Mouse (Mus musculus) stomach, embryonic 15.5 days (tissue): Measurements from ENCODE around the gene Gm47985. TPM values are rescaled to one million over a fixed set of nuclear protein-coding genes. Genes with fewer than 3 reads are reported as not detected.
A peak's percentile ranks its signal among the peaks of the same experiment; 100 is the strongest.

Experiments used
- ATAC-seq: fragments of 200-750 bp; cut with Nextera tagmentation; 2 replicates; pipeline ENCODE4 v1.8.0; 2017; ENCODE audit warnings: low read depth, moderate number of reproducible peaks, moderate TSS enrichment; ENCODE audit not compliant: insufficient read depth, low FRiP score
- H3K27ac ChIP-seq: fragments of 300-500 bp; sonication (generic); 2 replicates; pipeline ENCODE4 v1.5.1; 2015; ENCODE audit warnings: mild to moderate bottlenecking, inconsistent platforms
- H3K27me3 ChIP-seq: fragments of 300-500 bp; sonication (generic); replicated peaks from 2 replicates; pipeline ENCODE4 v1.6.1; 2015; ENCODE audit warnings: inconsistent platforms
- H3K36me3 ChIP-seq: fragments of 300-500 bp; sonication (generic); 2 replicates; pipeline ENCODE4 v1.6.1; 2015; ENCODE audit warnings: inconsistent platforms
- H3K4me1 ChIP-seq: fragments of 300-500 bp; sonication (generic); 2 replicates; pipeline ENCODE4 v1.6.1; 2015; ENCODE audit warnings: inconsistent platforms
- H3K4me2 ChIP-seq: fragments of 300-500 bp; sonication (generic); 2 replicates; pipeline ENCODE4 v1.6.1; 2015; ENCODE audit warnings: mild to moderate bottlenecking, inconsistent platforms
- H3K4me3 ChIP-seq: fragments of 300-500 bp; sonication (generic); replicated peaks from 2 replicates; pipeline ENCODE4 v1.5.1; 2015; ENCODE audit warnings: inconsistent platforms
- H3K9ac ChIP-seq: fragments of 300-500 bp; sonication (generic); 2 replicates; pipeline ENCODE4 v1.6.1; 2015; ENCODE audit warnings: inconsistent platforms
- H3K9me3 ChIP-seq: fragments of 300-500 bp; sonication (generic); 2 replicates; pipeline ENCODE4 v1.6.1; 2016; ENCODE audit warnings: inconsistent platforms
- whole genome bisulfite sequencing: fragments of 180-500 bp; shearing (Covaris S2); methylation state at CpG from one replicate; pipeline ENCODE4 v1.1.7; 2015; 5-methylcytosine and 5-hydroxymethylcytosine counted together
- polyA plus RNA-seq: library from polyadenylated mRNA; unstranded; fragments of >200 nt; fragmentation: Nextera tagmentation; extraction: Ambion mirVana; gene quantifications from 2 replicates; pipeline ENCODE4 v1.2.1, GENCODE M21; 2015

Gene Gm47985
- polyA plus RNA-seq, 1 experiment from 2014 or later = 0.17 TPM

GRCm38 (mm10) chr1:151157963-151158856 is 24.1 kb upstream of the Gm47985 start:
- 72% methylated on average over 9 of the region's 9 CpGs for WGBS

DNA sequence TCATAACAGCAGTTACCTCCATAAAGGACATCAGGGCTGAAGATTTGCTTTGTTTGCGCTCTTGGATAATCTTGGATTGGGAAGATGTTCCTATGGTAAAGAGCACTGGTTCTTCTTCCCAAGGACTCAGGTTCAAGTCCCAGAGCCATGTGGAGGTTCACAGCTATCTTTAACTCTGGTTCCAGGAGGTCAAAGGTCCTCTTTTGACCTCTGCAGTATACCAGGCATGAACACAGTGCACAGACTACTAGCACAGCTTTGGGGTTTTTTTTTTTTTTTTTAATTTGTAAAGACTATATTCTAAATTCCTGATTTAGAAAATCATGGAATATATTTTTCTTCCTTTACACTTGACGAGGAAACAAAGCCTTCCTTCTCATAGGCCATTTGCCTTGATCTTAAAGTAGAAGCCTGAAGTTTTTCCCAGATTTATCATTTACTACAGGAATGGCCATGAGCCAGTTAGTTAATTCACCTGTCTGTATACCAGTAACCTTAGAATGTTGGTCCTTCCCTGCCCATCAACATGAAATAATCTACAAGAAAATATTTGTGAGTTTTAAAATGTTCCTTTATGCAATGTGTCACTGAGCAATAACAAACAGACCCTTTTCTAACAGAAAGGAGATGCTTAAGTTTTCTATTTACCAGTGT is 23.4 kb upstream of the Gm47985 start:
- H3K4me2 ChIP-seq = no peak overlapping the region
- no peak overlapping the region for H3K27ac ChIP-seq
- no peak overlapping the region for H3K4me3 ChIP-seq
- no peak for ATAC-seq
- 81% methylated on average over 2 of the region's 2 CpGs for WGBS
- H3K36me3 ChIP-seq = no peaks in the 10 kb centered on the region
- H3K9ac ChIP-seq = no peak overlapping the region
- H3K9me3 ChIP-seq = no peaks in the 10 kb centered on the region
- no peaks in the 10 kb centered on the region for H3K4me1 ChIP-seq
- no peaks in the 10 kb centered on the region for H3K27me3 ChIP-seq

More at GRCm38 (mm10) chr1:151157963-151158856, 24.1 kb upstream of the Gm47985 start:
- Histone ChIP-seq H3K4me3 (no peak overlapping the region), H3K36me3 (no peaks in the 10 kb centered on the region), H3K27me3 (no peaks in the 10 kb centered on the region), H3K9ac (no peak overlapping the region), H3K27ac (no peak overlapping the region), H3K4me1 (no peaks in the 10 kb centered on the region), H3K4me2 (no peak overlapping the region), H3K9me3 (no peaks in the 10 kb centered on the region)
- no peak for ATAC-seq

GRCm38 (mm10) chr1:151166031-151166430 is 16.3 kb upstream of the Gm47985 start:
- Histone ChIP-seq H3K4me2 (no peak overlapping the region), H3K36me3 (no peaks in the 10 kb centered on the region), H3K4me3 (no peak overlapping the region), H3K4me1 (no peaks in the 10 kb centered on the region), H3K27ac (no peak overlapping the region), H3K9ac (no peak overlapping the region), H3K27me3 (no peaks in the 10 kb centered on the region), H3K9me3 (no peaks in the 10 kb centered on the region)
- WGBS = 38% methylated on average over 8 of the region's 8 CpGs
- peak; percentile 64; the same call in 1 of the 2 replicates for ATAC-seq

DNA sequence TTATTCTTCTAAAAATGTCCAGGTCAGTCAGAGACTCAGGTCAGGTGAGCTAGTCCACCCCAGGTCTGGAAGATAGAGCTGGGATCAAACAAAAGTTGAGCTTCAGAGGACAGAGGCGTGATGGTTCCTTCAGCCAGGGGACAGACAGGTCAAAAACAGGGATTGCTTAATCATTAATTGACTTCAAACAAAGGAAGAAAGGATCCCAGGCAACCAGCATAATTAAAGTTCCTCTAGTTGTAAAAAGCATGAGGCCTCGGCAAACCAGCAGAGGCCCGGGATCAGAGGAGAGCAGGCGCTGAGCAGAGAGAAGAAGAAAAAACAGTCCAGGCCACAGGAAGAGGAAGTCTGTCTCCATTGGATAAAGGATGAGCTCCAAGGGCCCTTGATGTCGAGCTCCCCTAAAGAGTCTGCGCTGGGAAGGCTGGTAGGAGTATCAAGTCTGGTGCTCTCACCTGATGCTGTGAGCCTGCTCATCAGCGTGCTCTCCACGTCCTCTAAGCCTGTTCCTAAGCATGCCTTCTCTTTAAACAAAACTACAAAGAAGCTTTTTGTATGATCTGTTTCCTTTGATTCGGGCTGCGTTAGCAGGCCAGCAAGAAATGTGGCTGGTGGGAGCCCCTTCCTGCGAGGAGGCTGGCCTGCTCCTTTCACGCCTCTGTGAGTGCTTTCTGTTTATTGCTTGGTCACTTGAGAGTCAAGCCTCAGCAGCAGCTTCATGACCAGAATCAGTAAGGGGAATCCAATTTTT is 14.9 kb upstream of the Gm47985 start:
- ATAC-seq = peak; percentile 15; the same call in 1 of the 2 replicates
- no peak overlapping the region for H3K9ac ChIP-seq

DNA sequence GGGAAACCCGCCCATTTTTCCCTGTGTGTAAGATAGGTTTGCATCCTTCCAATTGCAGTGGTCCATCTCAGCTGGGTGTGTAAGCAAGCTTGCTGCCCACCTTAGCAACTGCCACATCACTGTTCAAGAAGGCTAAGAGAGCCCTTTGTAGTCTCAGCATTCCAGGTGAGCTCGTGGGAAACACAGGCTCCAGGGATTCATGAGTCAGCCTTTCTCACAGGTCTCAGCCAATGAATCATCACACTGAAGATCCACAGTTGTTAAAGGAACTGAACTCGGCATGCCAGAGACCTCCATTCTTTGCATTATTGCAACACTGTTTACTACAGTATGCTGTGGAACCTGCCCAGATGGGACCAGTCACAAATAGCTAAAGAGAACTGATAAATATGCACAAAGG is 13.7 kb upstream of the Gm47985 start:
- H3K4me1 ChIP-seq = no peaks in the 10 kb centered on the region
- H3K4me3 ChIP-seq = no peak overlapping the region
- no peaks in the 10 kb centered on the region for H3K36me3 ChIP-seq
- no peaks in the 10 kb centered on the region for H3K27me3 ChIP-seq
- H3K9ac ChIP-seq = no peak overlapping the region
- no peak overlapping the region for H3K4me2 ChIP-seq
- H3K9me3 ChIP-seq = no peaks in the 10 kb centered on the region
- no peak overlapping the region for H3K27ac ChIP-seq
- WGBS = 66% methylated on average over 3 of the region's 3 CpGs
- 0 out of 2 replicates have a peak, but pooled peaks have one; percentile 29 for ATAC-seq

More for the DNA sequence above, 14.9 kb upstream of the Gm47985 start:
- 27% methylated on average over 12 of the region's 12 CpGs for WGBS
- H3K27me3 ChIP-seq = no peaks in the 10 kb centered on the region
- no peaks in the 10 kb centered on the region for H3K36me3 ChIP-seq
- H3K4me1 ChIP-seq = no peaks in the 10 kb centered on the region
- H3K9me3 ChIP-seq = no peaks in the 10 kb centered on the region
- H3K4me3 ChIP-seq = no peak overlapping the region
- no peak overlapping the region; the same call in 1 of the 2 replicates for H3K27ac ChIP-seq
- no peak overlapping the region for H3K4me2 ChIP-seq

DNA sequence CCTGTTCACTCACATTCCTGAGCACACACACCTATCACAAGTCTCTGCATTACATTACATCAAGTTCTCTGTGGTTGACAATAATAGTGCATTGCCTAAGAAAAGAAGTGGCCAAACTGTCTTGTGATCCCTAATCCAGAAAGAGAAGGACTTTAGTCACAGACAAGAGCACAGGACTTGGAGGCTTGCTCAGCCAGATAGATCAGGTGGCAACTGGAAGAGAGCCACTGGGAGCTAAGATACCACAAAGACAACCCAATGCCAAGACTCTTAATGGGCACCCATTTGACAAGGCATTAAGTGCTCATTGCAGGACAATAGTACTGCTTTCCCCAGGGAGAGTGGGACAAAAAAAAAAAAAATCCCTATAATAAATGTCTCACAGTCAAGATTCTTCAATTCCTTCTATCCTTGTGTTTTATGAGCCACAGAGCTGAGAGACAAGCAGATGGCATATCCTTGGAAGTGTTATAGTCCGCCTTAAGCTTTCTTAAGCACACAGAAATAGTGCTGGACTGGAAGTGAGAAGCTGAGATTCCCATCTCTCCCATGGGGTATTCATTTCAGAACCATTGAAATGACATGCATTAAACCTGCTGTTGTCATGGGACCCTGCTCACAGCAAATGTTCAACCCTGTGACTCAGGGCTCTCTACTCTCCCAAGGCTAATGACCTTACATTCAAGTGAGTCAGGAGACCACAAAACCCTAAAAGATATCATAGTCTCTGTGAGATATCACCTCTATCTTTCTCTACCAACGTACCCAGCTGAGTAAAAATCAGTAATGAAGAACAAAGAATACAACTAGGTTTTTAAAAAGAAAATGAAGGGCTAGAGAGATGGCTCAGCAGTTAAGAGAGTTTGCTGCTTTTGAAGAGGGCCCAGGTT is 10.5 kb upstream of the Gm47985 start:
- Histone ChIP-seq H3K36me3 (no peaks in the 10 kb centered on the region), H3K9ac (no peak overlapping the region), H3K4me3 (no peak overlapping the region), H3K27ac (no peak overlapping the region), H3K9me3 (no peaks in the 10 kb centered on the region), H3K4me1 (no peaks in the 10 kb centered on the region), H3K4me2 (no peak overlapping the region), H3K27me3 (no peaks in the 10 kb centered on the region)
- no peak for ATAC-seq
- WGBS = 78% methylated on average over 2 of the region's 2 CpGs

DNA sequence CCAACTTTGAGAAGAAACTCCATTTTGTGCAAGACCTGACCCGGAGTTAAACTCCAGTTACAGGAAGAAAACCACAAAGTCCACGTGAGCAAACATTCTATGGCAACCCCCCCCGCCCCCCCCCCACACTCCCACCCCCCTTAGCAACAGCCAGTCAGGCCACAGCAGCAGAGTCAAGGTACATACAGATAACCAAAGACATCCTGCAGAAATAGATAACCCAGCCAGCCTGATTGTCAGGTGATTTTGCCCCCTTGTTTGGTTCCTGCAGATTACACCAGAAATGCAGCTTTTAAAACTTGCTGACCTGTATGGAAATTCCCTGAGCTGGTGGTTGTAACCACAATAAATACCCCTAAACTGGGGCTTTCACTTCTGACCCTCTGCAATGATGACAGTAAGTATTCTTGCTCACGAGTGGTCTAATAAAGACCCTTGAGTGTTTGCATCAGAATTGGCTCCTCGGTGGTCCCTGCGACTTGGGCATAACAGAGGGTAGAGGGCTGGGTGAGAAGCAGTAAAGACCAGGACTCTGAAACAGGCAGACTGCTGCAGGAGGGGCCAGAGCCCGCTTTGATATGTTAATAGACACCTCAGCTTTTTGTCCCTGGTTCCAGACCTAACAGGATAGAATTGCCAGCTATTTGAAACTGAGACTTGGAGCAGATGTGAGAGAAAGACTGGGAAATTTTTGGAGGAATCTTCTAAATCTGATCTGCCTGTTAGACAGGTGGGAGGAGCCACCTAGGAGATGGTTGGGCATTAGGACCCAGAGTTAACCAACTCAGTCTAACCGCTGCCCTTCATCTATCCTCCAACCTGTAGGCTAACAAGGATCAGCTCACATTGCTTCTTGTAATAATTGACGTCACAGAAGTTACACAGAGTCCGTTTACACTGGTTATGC is 5.1 kb upstream of the Gm47985 start:
- WGBS = 10% methylated on average over 10 of the region's 10 CpGs
- peak overlapping the region; percentile 20; the same call in 1 of the 2 replicates for H3K4me3 ChIP-seq
- peak; percentile 91 for ATAC-seq
- H3K27me3 ChIP-seq = no peaks in the 10 kb centered on the region
- peak overlapping the region; percentile 47 for H3K4me2 ChIP-seq
- no peaks in the 10 kb centered on the region for H3K9me3 ChIP-seq
- H3K4me1 ChIP-seq = no peaks in the 10 kb centered on the region
- H3K9ac ChIP-seq = no peak overlapping the region
- H3K36me3 ChIP-seq = no peaks in the 10 kb centered on the region
- H3K27ac ChIP-seq = no peak overlapping the region

- ATAC-seq = no peak
- WGBS = 14% methylated on average over 4 of the region's 4 CpGs
- H3K27ac ChIP-seq = no peak overlapping the region
- peak overlapping the region; percentile 47 for H3K4me2 ChIP-seq
- H3K4me1 ChIP-seq = no peaks in the 10 kb centered on the region
- no peaks in the 10 kb centered on the region for H3K36me3 ChIP-seq
- H3K4me3 ChIP-seq = peak overlapping the region; percentile 20; the same call in 1 of the 2 replicates
- no peak overlapping the region for H3K9ac ChIP-seq
- no peaks in the 10 kb centered on the region for H3K9me3 ChIP-seq
- H3K27me3 ChIP-seq = no peaks in the 10 kb centered on the region
These were observed 4.4 kb upstream of the Gm47985 start for GRCm38 (mm10) chr1:151177937-151178271.

DNA sequence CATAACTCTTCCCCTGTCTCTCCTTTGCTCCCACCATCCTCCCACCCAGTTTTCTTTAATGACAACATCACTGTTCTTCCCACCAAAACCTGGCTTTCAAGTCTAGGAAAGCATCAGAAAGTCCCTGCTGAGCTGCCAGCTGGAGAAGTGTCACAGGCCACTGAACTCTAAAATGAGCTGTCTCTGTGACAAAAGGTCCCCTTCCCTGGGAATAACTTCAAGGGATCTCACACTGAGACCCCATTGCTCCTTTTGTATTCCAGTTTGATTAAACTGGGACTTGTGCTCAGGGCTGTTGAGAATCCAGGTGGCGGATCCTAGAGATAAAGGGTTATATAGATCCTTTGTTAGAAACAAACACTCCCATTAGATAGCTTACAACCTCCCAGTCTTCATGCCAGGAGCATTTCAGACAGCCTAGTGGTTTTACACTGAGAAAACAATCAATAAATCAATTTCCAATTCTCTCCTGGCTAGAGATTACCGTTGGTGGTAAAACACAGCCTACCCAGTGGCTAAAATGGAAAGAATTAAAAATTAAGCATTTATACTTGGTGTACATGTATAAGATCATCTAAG is 3.7 kb upstream of the Gm47985 start:
- Histone ChIP-seq H3K4me3 (no peak overlapping the region), H3K9ac (no peak overlapping the region), H3K4me2 (no peak overlapping the region), H3K36me3 (no peaks in the 10 kb centered on the region), H3K4me1 (no peaks in the 10 kb centered on the region), H3K9me3 (no peaks in the 10 kb centered on the region), H3K27me3 (no peaks in the 10 kb centered on the region), H3K27ac (no peak overlapping the region)
- no peak for ATAC-seq
- 58% methylated on average over 2 of the region's 2 CpGs for WGBS

DNA sequence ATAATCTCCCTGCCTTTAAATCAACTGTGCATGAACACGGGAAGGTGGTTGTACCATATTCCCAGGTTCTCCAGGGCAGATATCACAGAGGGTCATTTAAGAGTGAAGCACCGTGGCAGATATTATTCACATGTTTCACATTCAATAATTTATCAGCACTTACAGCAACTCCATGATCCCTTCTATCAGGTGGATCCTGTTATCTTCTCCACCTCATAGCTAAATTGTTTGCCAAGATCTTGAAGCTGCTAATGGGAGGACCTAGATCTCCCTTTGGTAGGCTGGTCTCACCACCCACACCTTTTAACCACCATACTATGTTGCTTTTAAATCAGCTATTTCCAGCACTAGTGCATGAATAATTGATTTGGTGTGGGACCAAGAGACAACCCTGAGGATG is 2.2 kb upstream of the Gm47985 start:
- no peaks in the 10 kb centered on the region for H3K36me3 ChIP-seq
- WGBS = 74% methylated on average over 2 of the region's 2 CpGs
- H3K4me3 ChIP-seq = no peak overlapping the region
- H3K4me2 ChIP-seq = no peak overlapping the region
- peak; percentile 11; the same call in 1 of the 2 replicates for ATAC-seq
- no peaks in the 10 kb centered on the region for H3K27me3 ChIP-seq
- no peak overlapping the region for H3K27ac ChIP-seq
- H3K9ac ChIP-seq = no peak overlapping the region
- no peaks in the 10 kb centered on the region for H3K9me3 ChIP-seq
- H3K4me1 ChIP-seq = no peaks in the 10 kb centered on the region
